Mouse (Mus musculus) forebrain, embryonic 11.5 days (tissue): Measurements from ENCODE around the gene Mrpl33. TPM values are rescaled to one million over a fixed set of nuclear protein-coding genes. Genes with fewer than 3 reads are reported as not detected.

Experiments used
- ATAC-seq: fragments of 200-750 bp; cut with Nextera tagmentation; replicated peaks from 2 replicates; pipeline ENCODE4 v1.8.0; 2017; ENCODE audit warnings: moderate TSS enrichment; ENCODE audit not compliant: low FRiP score
- DNase-seq: peaks from one replicate; pipeline ENCODE4 v3.0.0-alpha.2; 2017; ENCODE audit warnings: low spot score
- H3K27ac ChIP-seq: fragments of 300-500 bp; sonication (generic); 2 replicates; pipeline ENCODE4 v1.5.1; 2014; ENCODE audit warnings: low read depth, low read length
- H3K27me3 ChIP-seq: fragments of 300-500 bp; sonication (generic); 2 replicates; pipeline ENCODE4 v1.6.1; 2014; ENCODE audit warnings: mild to moderate bottlenecking, low read length, mixed read lengths; ENCODE audit not compliant: control insufficient read depth, insufficient read depth
- H3K36me3 ChIP-seq: fragments of 300-500 bp; sonication (generic); 2 replicates; pipeline ENCODE4 v1.6.1; 2014; ENCODE audit warnings: mild to moderate bottlenecking, low read length, moderate library complexity, mixed read lengths; ENCODE audit not compliant: control insufficient read depth, insufficient read depth
- H3K4me1 ChIP-seq: fragments of 300-500 bp; sonication (generic); replicated peaks from 2 replicates; pipeline ENCODE4 v1.6.1; 2014; ENCODE audit warnings: low read length, mixed read lengths; ENCODE audit not compliant: control insufficient read depth, insufficient read depth
- H3K4me2 ChIP-seq: fragments of 300-500 bp; sonication (generic); 2 replicates; pipeline ENCODE4 v1.6.1; 2014; ENCODE audit warnings: low read depth, mild to moderate bottlenecking, low read length, moderate library complexity, mixed read lengths; ENCODE audit not compliant: severe bottlenecking
- H3K4me3 ChIP-seq: fragments of 300-500 bp; sonication (generic); 2 replicates; pipeline ENCODE4 v1.5.1; 2014; ENCODE audit warnings: low read depth, low read length
- H3K9ac ChIP-seq: fragments of 300-500 bp; sonication (generic); 2 replicates; pipeline ENCODE4 v1.6.1; 2014; ENCODE audit warnings: low read length
- H3K9me3 ChIP-seq: fragments of 300-500 bp; sonication (generic); 2 replicates; pipeline ENCODE4 v1.6.1; 2016; ENCODE audit warnings: low read length, mixed read lengths; ENCODE audit not compliant: control insufficient read depth
- WGBS: fragments of 180-500 bp; shearing (Covaris S2); extraction: QIAGEN DNeasy Blood & Tissue Kit; methylation state at CpG from one replicate; pipeline ENCODE4 v1.1.7; 2014; 5-methylcytosine and 5-hydroxymethylcytosine counted together
- polyA plus RNA-seq: library from polyadenylated mRNA; unstranded; fragments of >200 nt; fragmentation: Nextera tagmentation; extraction: Ambion mirVana; gene quantifications from 2 replicates; pipeline ENCODE4 v1.2.1, GENCODE M21; 2014

Mrpl33 gene
- 201 and 224 TPM in 2 replicates for polyA plus RNA-seq

- Histone ChIP-seq H3K4me2 (peak within 1 kb of the TSS; percentile 57), H3K9ac (peak within 1 kb of the TSS; percentile 52), H3K9me3 (no peaks in the 10 kb centered on the region), H3K4me3 (peak within 1 kb of the TSS; percentile 28), H3K36me3 (no peaks in the 10 kb centered on the region), H3K27ac (no peak within 1 kb of the TSS), H3K27me3 (no peaks in the 10 kb centered on the region), H3K4me1 (0 out of 2 replicates have a peak, but pooled peaks cover 4% of the 10 kb centered on the region)
- peak; percentile 63 for DNase-seq
- WGBS: 7% methylated on average over 26 of the region's 26 CpGs
- no peak for ATAC-seq
Observed at GRCm38 (mm10) chr5:31596481-31597429, at the start of gene Mrpl33. Gene Mrpl33, plus strand, starts transcription at chr5:31596935.

- WGBS: 41% methylated on average over 1 of the region's 1 CpGs
- DNase-seq: no peak
- Histone ChIP-seq H3K27me3 (no peaks in the 10 kb centered on the region), H3K4me1 (no peaks in the 10 kb centered on the region), H3K27ac (no peak overlapping the region), H3K9ac (no peak overlapping the region), H3K36me3 (no peaks in the 10 kb centered on the region; the same call in 1 of the 2 replicates), H3K4me2 (no peak overlapping the region), H3K9me3 (no peaks in the 10 kb centered on the region), H3K4me3 (no peak overlapping the region)
- ATAC-seq: no peak
Observed at GRCm38 (mm10) chr5:31559401-31559800, 37.3 kb upstream of the Mrpl33 start.

- H3K9ac ChIP-seq: no peak overlapping the region
Observed at GRCm38 (mm10) chr5:31560352-31560751, 36.4 kb upstream of the Mrpl33 start.

GRCm38 (mm10) chr5:31562036-31562666 lies 34.6 kb upstream of the Mrpl33 start:
- DNase-seq: no peak
- H3K9ac ChIP-seq: no peak overlapping the region
- no peak overlapping the region for H3K4me2 ChIP-seq

More at GRCm38 (mm10) chr5:31560352-31560751, 36.4 kb upstream of the Mrpl33 start:
- H3K4me3 ChIP-seq: no peak overlapping the region
- 96% methylated on average over 2 of the region's 2 CpGs for WGBS
- DNase-seq (no peak), ATAC-seq (no peak)
- H3K4me1 ChIP-seq: no peaks in the 10 kb centered on the region
- no peak overlapping the region for H3K27ac ChIP-seq
- no peaks in the 10 kb centered on the region for H3K27me3 ChIP-seq
- no peaks in the 10 kb centered on the region for H3K9me3 ChIP-seq
- H3K36me3 ChIP-seq: no peaks in the 10 kb centered on the region
- no peak overlapping the region for H3K4me2 ChIP-seq

GRCm38 (mm10) chr5:31563496-31563895 lies 33.2 kb upstream of the Mrpl33 start:
- no peak overlapping the region for H3K9ac ChIP-seq
- H3K9me3 ChIP-seq: no peaks in the 10 kb centered on the region
- H3K4me3 ChIP-seq: no peak overlapping the region
- no peak overlapping the region for H3K4me2 ChIP-seq
- H3K36me3 ChIP-seq: no peaks in the 10 kb centered on the region
- no peak overlapping the region for H3K27ac ChIP-seq
- no peaks in the 10 kb centered on the region for H3K27me3 ChIP-seq
- no peak for ATAC-seq
- no peaks in the 10 kb centered on the region for H3K4me1 ChIP-seq
- WGBS: 13% methylated on average over 6 of the region's 6 CpGs
- DNase-seq: peak; percentile 85

More at GRCm38 (mm10) chr5:31562036-31562666, 34.6 kb upstream of the Mrpl33 start:
- Histone ChIP-seq H3K4me1 (no peaks in the 10 kb centered on the region), H3K9me3 (no peaks in the 10 kb centered on the region), H3K4me3 (no peak overlapping the region), H3K36me3 (no peaks in the 10 kb centered on the region), H3K27me3 (no peaks in the 10 kb centered on the region), H3K27ac (no peak overlapping the region)
- 89% methylated on average over 7 of the region's 7 CpGs for WGBS
- no peak for ATAC-seq

GRCm38 (mm10) chr5:31563905-31564304 lies 32.8 kb upstream of the Mrpl33 start:
- Histone ChIP-seq H3K9ac (no peak overlapping the region), H3K27me3 (no peaks in the 10 kb centered on the region), H3K4me3 (no peak overlapping the region), H3K36me3 (no peaks in the 10 kb centered on the region), H3K9me3 (no peaks in the 10 kb centered on the region), H3K4me1 (no peaks in the 10 kb centered on the region), H3K27ac (no peak overlapping the region), H3K4me2 (no peak overlapping the region)
- ATAC-seq: no peak
- DNase-seq: no peak
- 46% methylated on average over 7 of the region's 7 CpGs for whole genome bisulfite sequencing

GRCm38 (mm10) chr5:31564976-31565375 lies 31.8 kb upstream of the Mrpl33 start:
- Histone ChIP-seq H3K9ac (no peak overlapping the region), H3K9me3 (no peaks in the 10 kb centered on the region), H3K4me2 (no peak overlapping the region), H3K27me3 (no peaks in the 10 kb centered on the region), H3K4me3 (no peak overlapping the region), H3K36me3 (no peaks in the 10 kb centered on the region), H3K27ac (no peak overlapping the region), H3K4me1 (no peaks in the 10 kb centered on the region)
- WGBS: 93% methylated on average over 4 of the region's 4 CpGs
- DNase-seq (no peak), ATAC-seq (no peak)

GRCm38 (mm10) chr5:31566026-31566425 lies 30.7 kb upstream of the Mrpl33 start:
- no peak overlapping the region for H3K4me2 ChIP-seq
- no peak overlapping the region for H3K9ac ChIP-seq
- no peaks in the 10 kb centered on the region for H3K4me1 ChIP-seq
- no peaks in the 10 kb centered on the region for H3K9me3 ChIP-seq
- DNase-seq (no peak), ATAC-seq (no peak)
- H3K27me3 ChIP-seq: no peaks in the 10 kb centered on the region
- no peak overlapping the region for H3K4me3 ChIP-seq
- H3K27ac ChIP-seq: no peak overlapping the region
- no peaks in the 10 kb centered on the region for H3K36me3 ChIP-seq
- WGBS: 74% methylated on average over 7 of the region's 7 CpGs
